Mouse (Mus musculus) kidney, postnatal 25 days (tissue): ENCODE measurements around the gene Hdac5.
"Not testable (repeated sequence)": the region's sequence is repeated elsewhere in the genome, so short reads cannot be mapped to it uniquely, and the experiment has no call there.

ENCODE experiments used
- DNase-seq, 2 experiments: peaks; one replicate each; pipeline ENCODE4 v3.0.0; 2021; ENCODE audit warnings: mixed read lengths in 2 of 2

The Hdac5 gene

GRCm38 (mm10) chr11:102184253-102184645 lies 45.7 kb downstream of the Hdac5 start:
- no peak for DNase-seq

- DNase-seq = no peak
These were observed 50.1 kb downstream of the Hdac5 start for GRCm38 (mm10) chr11:102179836-102180235.

GRCm38 (mm10) chr11:102168689-102169088 lies 61.3 kb downstream of the Hdac5 start:
- DNase-seq = no peak

DNA sequence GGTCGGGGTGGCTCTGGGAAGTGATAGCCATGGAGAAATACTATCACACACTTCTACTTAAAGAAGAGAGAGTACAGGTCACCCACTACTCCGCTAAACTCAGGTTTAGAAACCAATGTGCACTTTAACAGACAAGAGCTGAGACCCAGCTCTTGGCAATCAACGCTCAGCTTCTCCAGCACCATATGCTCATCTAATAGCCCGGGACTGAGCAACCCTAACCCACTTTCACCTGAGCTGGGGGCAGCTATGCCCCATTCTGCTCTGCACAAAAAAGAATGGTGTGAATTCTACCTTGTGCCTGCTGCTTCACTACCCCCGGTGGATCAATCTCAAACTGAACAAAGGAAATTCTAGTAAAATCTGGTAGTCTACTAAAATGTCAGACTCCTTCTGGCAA lies 62.4 kb downstream of the Hdac5 start:
- DNase-seq = no peak

DNA sequence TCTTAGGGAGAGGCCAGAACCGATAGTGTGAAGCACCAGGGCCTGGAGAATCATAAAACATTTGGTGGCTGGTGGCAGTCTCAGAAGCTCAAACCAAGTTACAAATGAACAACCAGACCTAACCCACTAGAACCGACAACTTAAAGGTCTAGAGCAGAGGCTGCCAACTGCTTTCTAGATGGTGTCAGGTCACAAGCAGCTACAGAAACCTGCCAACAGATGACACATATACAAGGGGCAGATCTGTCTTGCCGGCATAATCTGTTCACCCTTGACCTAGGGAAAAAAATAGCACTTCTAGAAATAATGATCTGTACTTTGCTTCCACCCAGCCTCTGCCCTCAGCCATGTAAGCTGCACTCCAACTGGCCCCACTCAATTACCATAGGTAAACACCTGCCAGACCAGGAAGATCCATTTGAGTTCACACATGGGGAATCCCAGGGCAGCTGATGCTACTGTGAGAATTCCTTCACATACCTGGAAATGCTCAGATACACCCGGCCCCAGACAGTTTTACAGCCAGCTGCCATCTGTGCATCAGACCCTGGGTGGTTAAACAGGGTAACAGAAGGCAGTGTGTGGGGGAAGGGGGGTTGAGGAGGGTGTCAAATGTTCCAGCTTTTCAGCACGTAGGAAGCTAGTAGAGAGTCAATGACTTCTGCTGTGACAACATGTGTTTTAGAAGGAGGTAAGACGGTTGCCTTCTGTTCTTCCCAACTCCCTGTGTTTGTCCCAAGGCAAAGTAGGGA lies 63.8 kb downstream of the Hdac5 start:
- peak in 1 of 2 experiments; percentile 45 for DNase-seq

DNA sequence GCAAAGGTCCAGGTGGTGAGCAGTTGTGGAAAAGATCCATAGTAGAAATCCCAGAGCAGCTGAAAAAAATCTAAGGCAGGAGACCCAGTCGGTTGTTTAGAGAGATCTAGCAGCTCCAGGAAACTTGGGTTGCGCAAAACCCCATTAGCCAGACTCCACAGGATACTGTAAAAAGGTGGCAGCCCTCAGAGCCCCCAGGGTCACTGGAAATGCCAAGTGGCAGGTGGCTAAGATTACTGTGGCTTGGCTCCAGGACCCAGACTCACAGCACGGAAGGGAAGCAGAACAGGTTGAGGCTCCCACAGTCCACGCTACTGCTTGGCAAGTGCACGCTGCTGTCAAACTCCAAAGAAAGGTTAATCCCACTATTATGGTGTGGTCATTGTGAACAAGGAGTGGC lies 70.2 kb downstream of the Hdac5 start:
- no peak for DNase-seq

- DNase-seq = not testable (repeated sequence)
These were observed 71.9 kb downstream of the Hdac5 start for GRCm38 (mm10) chr11:102158024-102158423.

DNA sequence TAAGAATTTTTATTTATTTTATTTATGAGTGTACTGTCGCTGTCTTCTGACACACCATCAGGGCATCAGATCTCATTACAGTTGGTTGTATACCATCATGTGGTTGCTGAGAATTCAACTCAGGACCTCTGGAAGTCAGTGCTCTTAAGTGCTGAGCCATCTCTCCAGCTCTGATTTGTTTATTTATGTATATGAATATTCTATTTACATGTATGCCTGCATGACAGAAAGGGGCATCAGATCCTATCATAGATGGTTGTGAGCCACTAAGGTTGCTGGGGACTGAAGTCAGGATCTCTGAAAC lies 73.2 kb downstream of the Hdac5 start:
- no peak for DNase-seq

GRCm38 (mm10) chr11:102156039-102156785 lies 73.8 kb downstream of the Hdac5 start, which contains the start of gene Tmem101:
Gene Tmem101, minus strand, starts transcription at chr11:102156404.
- peak; percentile 93 to 95 for DNase-seq

DNA sequence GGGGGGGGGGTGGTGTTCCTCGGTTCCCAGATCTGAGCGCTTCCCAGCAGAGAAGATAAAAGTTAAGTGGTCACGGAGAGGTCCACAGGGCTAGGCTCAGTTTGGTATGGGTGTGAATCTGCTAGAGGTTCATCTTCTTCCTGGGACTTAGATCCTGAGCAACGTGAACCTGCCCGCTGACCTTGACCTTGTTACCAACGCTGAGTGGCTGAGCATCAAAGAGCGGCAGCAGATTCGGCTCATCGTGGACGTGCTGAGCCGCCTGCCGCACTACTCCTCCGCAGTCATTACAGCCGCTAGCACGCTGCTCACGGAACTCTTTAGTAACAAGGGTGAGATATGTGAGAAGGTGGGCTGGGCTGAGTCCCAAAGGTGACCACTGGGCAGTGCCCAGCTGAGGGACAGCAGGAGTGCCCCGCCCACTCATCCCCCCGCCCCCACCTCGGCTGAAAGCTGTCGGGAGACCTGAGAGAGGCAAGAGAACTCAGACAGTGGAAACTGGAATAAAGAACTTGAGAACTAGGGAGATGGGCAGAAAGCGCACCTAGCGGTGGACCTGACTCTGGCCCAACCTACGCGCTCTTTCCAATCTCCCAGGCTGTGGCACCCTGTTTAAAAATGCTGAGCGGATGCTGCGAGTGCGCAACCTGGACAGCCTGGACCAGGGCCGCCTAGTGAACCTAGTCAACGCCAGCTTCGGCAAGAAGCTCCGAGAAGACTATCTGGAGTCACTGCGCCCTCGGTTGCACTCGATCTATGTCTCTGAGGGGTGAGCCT lies 82.6 kb downstream of the Hdac5 start:
- no peak for DNase-seq

DNA sequence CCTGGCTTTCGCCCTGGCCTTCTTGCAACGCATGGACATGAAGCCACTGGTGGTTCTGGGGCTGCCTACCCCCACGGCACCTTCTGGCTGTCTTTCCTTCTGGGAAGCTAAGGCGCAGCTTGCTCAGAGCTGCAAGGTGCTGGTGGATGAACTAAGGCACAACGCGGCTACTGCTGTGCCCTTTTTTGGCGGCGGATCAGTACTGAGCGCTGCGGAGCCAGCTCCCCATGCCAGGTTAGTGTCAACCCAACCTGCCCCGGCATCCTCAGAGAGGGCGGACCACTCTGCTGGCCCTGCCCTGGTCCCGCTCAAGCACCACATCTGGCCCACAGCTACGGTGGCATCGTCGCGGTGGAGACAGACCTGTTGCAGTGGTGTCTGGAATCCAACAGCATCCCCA lies 83.4 kb downstream of the Hdac5 start:
- DNase-seq = no peak

GRCm38 (mm10) chr11:102146005-102146404 lies 84.0 kb downstream of the Hdac5 start:
- peak; percentile 36 to 65 for DNase-seq

- peak in 1 of 2 experiments; percentile 41 for DNase-seq
These were observed 84.4 kb downstream of the Hdac5 start, which contains the start of gene Nags for GRCm38 (mm10) chr11:102145471-102146001. Gene Nags, plus strand, starts transcription at chr11:102145513.

- DNase-seq = no peak
These were observed 85.0 kb downstream of the Hdac5 start for GRCm38 (mm10) chr11:102144957-102145470.
